Mouse (Mus musculus) stomach, embryonic 16.5 days (tissue): ENCODE measurements at regions not wholly inside any gene's neighbourhood (a gene's known extent, or its start where the extent isn't known, plus 50 kb on each side); places are given as distances from the start of the nearest gene placed in this dataset.

ENCODE experiments used
- ATAC-seq: fragments of 200-750 bp; cut with Nextera tagmentation; 2 replicates; pipeline ENCODE4 v1.8.0; 2017; ENCODE audit warnings: moderate number of reproducible peaks, moderate TSS enrichment; ENCODE audit not compliant: insufficient read depth, low FRiP score
- H3K27ac ChIP-seq: fragments of 300-500 bp; sonication (generic); 2 replicates; pipeline ENCODE4 v1.5.1; 2014; ENCODE audit warnings: low read length
- H3K27me3 ChIP-seq: fragments of 300-500 bp; sonication (generic); 2 replicates; pipeline ENCODE4 v1.6.1; 2014; ENCODE audit warnings: low read length, control low read depth, mixed read lengths; ENCODE audit not compliant: control insufficient read depth, insufficient read depth
- H3K36me3 ChIP-seq: fragments of 300-500 bp; sonication (generic); 2 replicates; pipeline ENCODE4 v1.6.1; 2014; ENCODE audit warnings: low read length; ENCODE audit not compliant: control insufficient read depth, insufficient read depth
- H3K4me1 ChIP-seq: fragments of 300-500 bp; sonication (generic); 2 replicates; pipeline ENCODE4 v1.6.1; 2014; ENCODE audit warnings: low read length, control low read depth, mixed read lengths; ENCODE audit not compliant: control insufficient read depth, insufficient read depth
- H3K4me2 ChIP-seq: fragments of 300-500 bp; sonication (generic); 2 replicates; pipeline ENCODE4 v1.6.1; 2014; ENCODE audit warnings: low read depth, low read length, mixed read lengths
- H3K4me3 ChIP-seq: fragments of 300-500 bp; sonication (generic); replicated peaks from 2 replicates; pipeline ENCODE4 v1.5.1; 2014; ENCODE audit warnings: mild to moderate bottlenecking, low read length
- H3K9ac ChIP-seq: fragments of 300-500 bp; sonication (generic); 2 replicates; pipeline ENCODE4 v1.6.1; 2014; ENCODE audit warnings: low read length
- H3K9me3 ChIP-seq: fragments of 300-500 bp; sonication (generic); replicated peaks from 2 replicates; pipeline ENCODE4 v1.6.1; 2016; ENCODE audit warnings: low read length, control low read depth; ENCODE audit not compliant: control insufficient read depth
- WGBS: fragments of 180-500 bp; shearing (Covaris S2); extraction: QIAGEN DNeasy Blood & Tissue Kit; methylation state at CpG from one replicate; pipeline ENCODE4 v1.1.7; 2014; 5-methylcytosine and 5-hydroxymethylcytosine counted together

GRCm38 (mm10) chr17:64984276-64985011 is 148.6 kb upstream of the 4930583I09Rik start:
- no peak for ATAC-seq
- Histone ChIP-seq H3K4me3 (no peak overlapping the region), H3K36me3 (no peaks in the 10 kb centered on the region), H3K27ac (no peak overlapping the region), H3K9me3 (no peaks in the 10 kb centered on the region), H3K4me2 (no peak overlapping the region), H3K9ac (no peak overlapping the region), H3K4me1 (no peaks in the 10 kb centered on the region), H3K27me3 (no peaks in the 10 kb centered on the region)
- 52% methylated on average over 14 of the region's 14 CpGs for WGBS

- no peak for ATAC-seq
- no peak overlapping the region for H3K27ac ChIP-seq
- no peaks in the 10 kb centered on the region for H3K36me3 ChIP-seq
- no peak overlapping the region for H3K4me2 ChIP-seq
- H3K9ac ChIP-seq, result no peak overlapping the region
- H3K9me3 ChIP-seq, result no peaks in the 10 kb centered on the region
- no peak overlapping the region for H3K4me3 ChIP-seq
- no peaks in the 10 kb centered on the region for H3K27me3 ChIP-seq
- 87% methylated on average over 2 of the region's 2 CpGs for WGBS
- H3K4me1 ChIP-seq, result no peaks in the 10 kb centered on the region
Measured at GRCm38 (mm10) chr17:64983480-64983879, 147.6 kb upstream of the 4930583I09Rik start.

- Histone ChIP-seq H3K9me3 (no peaks in the 10 kb centered on the region), H3K36me3 (no peaks in the 10 kb centered on the region), H3K4me3 (no peak overlapping the region), H3K9ac (no peak overlapping the region), H3K4me2 (no peak overlapping the region), H3K27me3 (no peaks in the 10 kb centered on the region), H3K4me1 (no peaks in the 10 kb centered on the region), H3K27ac (no peak overlapping the region)
- no peak for ATAC-seq
- WGBS, result 68% methylated on average over 4 of the region's 4 CpGs
Measured at GRCm38 (mm10) chr17:64964153-64964552, 128.3 kb upstream of the 4930583I09Rik start.

GRCm38 (mm10) chr17:64961887-64962286 is 126.0 kb upstream of the 4930583I09Rik start:
- Histone ChIP-seq H3K36me3 (no peaks in the 10 kb centered on the region), H3K4me3 (no peak overlapping the region), H3K27ac (no peak overlapping the region), H3K4me1 (no peaks in the 10 kb centered on the region), H3K9ac (no peak overlapping the region), H3K4me2 (no peak overlapping the region), H3K27me3 (no peaks in the 10 kb centered on the region), H3K9me3 (no peaks in the 10 kb centered on the region)
- no peak for ATAC-seq
- 39% methylated on average over 2 of the region's 2 CpGs for WGBS

- Histone ChIP-seq H3K27ac (no peak overlapping the region), H3K9ac (no peak overlapping the region), H3K27me3 (no peaks in the 10 kb centered on the region), H3K4me1 (no peaks in the 10 kb centered on the region), H3K4me3 (no peak overlapping the region), H3K9me3 (no peaks in the 10 kb centered on the region), H3K4me2 (no peak overlapping the region), H3K36me3 (no peaks in the 10 kb centered on the region)
- ATAC-seq, result no peak
- WGBS, result 57% methylated on average over 9 of the region's 9 CpGs
Measured at GRCm38 (mm10) chr17:64957495-64957894, 121.6 kb upstream of the 4930583I09Rik start.

- 72% methylated on average over 7 of the region's 7 CpGs for WGBS
- H3K4me1 ChIP-seq, result no peaks in the 10 kb centered on the region
- no peaks in the 10 kb centered on the region for H3K9me3 ChIP-seq
- ATAC-seq, result no peak
- no peak overlapping the region for H3K9ac ChIP-seq
- no peak overlapping the region for H3K27ac ChIP-seq
- no peaks in the 10 kb centered on the region for H3K27me3 ChIP-seq
- H3K36me3 ChIP-seq, result no peaks in the 10 kb centered on the region
- H3K4me3 ChIP-seq, result no peak overlapping the region
- H3K4me2 ChIP-seq, result no peak overlapping the region
Measured at GRCm38 (mm10) chr17:64956506-64956905, 120.6 kb upstream of the 4930583I09Rik start.

- no peak overlapping the region for H3K9ac ChIP-seq
- 91% methylated on average over 7 of the region's 7 CpGs for WGBS
- no peak for ATAC-seq
- H3K4me3 ChIP-seq, result no peak overlapping the region
- H3K9me3 ChIP-seq, result no peaks in the 10 kb centered on the region
- H3K4me2 ChIP-seq, result no peak overlapping the region
- H3K27ac ChIP-seq, result no peak overlapping the region
- no peaks in the 10 kb centered on the region for H3K36me3 ChIP-seq
- no peaks in the 10 kb centered on the region for H3K27me3 ChIP-seq
- no peaks in the 10 kb centered on the region for H3K4me1 ChIP-seq
Measured at GRCm38 (mm10) chr17:64953275-64953674, 117.4 kb upstream of the 4930583I09Rik start.

- no peak overlapping the region for H3K4me3 ChIP-seq
- H3K9me3 ChIP-seq, result no peaks in the 10 kb centered on the region
- no peaks in the 10 kb centered on the region for H3K4me1 ChIP-seq
- no peaks in the 10 kb centered on the region for H3K27me3 ChIP-seq
- H3K27ac ChIP-seq, result no peak overlapping the region; the same call in 1 of the 2 replicates
- H3K4me2 ChIP-seq, result no peak overlapping the region
- peak; percentile 6; the same call in 1 of the 2 replicates for ATAC-seq
- H3K36me3 ChIP-seq, result no peaks in the 10 kb centered on the region
- WGBS, result 39% methylated on average over 1 of the region's 1 CpGs
- H3K9ac ChIP-seq, result no peak overlapping the region
Measured at GRCm38 (mm10) chr17:64951625-64951940, 115.7 kb upstream of the 4930583I09Rik start.

- Histone ChIP-seq H3K36me3 (no peaks in the 10 kb centered on the region), H3K9ac (no peak overlapping the region), H3K4me3 (no peak overlapping the region), H3K4me2 (no peak overlapping the region), H3K9me3 (no peaks in the 10 kb centered on the region), H3K27me3 (no peaks in the 10 kb centered on the region), H3K27ac (no peak overlapping the region; the same call in 1 of the 2 replicates), H3K4me1 (no peaks in the 10 kb centered on the region)
- 34% methylated on average over 6 of the region's 6 CpGs for WGBS
- peak; percentile 90 for ATAC-seq
Measured at GRCm38 (mm10) chr17:64950802-64951624, 115.1 kb upstream of the 4930583I09Rik start.
